24 mouse cellular contexts compared by ENCODE assay signal in the genomic region with DNA sequence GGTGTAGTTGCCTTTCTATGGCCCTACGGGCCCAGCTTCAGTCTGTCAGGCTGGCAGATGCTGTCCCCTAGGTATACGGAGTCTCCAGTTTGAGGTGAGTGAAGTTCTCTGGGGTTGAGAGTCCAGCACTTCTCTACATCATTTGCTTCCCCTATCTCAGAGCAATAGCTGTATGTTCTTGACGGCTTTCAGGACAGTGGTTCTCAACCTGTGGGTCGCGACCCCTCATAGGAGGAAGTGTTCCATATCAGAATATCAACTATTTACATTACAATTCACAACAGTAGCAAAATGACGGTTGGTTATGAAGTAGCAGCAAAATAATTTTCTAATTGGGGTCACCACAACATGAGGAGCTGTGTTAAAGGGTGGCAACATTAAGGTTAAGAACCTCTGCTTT. TPM values are rescaled to one million over a fixed set of nuclear protein-coding genes. Genes with fewer than 3 reads are reported as not detected.
DNase-seq lines count a peak whose midpoint lies in the region; ATAC-seq and TF ChIP-seq lines count a peak whose summit lies in the region.
"Had no signal": no experiment of that assay in that cellular context is flagged by ENCODE, and none has a peak within 500 bp of the region (broad histone marks: within the 10 kb centered on the region; RNA-seq: fewer than 3 reads in every experiment).

No protein-coding gene starts in this region.

- WGBS in heart, embryonic 10.5 days, result 76% methylated on average over 6 of the region's 6 CpGs
- WGBS in heart, embryonic 12.5 days, result 81% methylated on average over 6 of the region's 6 CpGs
- WGBS in midbrain, embryonic 14.5 days, result 95% methylated on average over 6 of the region's 6 CpGs

- no peak for TF ChIP-seq CTCF in CH12.LX (conservative IDR thresholded peaks at IDR 0.05 in 1 of 2, IDR thresholded peaks at IDR 0.05 in 1 of 2; ENCODE audit: low read depth in 2 of 2, low read length in 2 of 2)

- no peak for TF ChIP-seq RAD21 in CH12.LX (IDR thresholded peaks at IDR 0.05; ENCODE audit: low read depth, low read length)

- H3K27ac ChIP-seq in heart, embryonic 10.5 days, result peak overlapping the region; percentile 47; the same call in 1 of the 2 replicates
- H3K27ac ChIP-seq in heart, embryonic 12.5 days (ENCODE audit: poor library complexity, severe bottlenecking), result 0 out of 2 replicates have a peak overlapping the region, but pooled peaks have one; percentile 6
- H3K27ac ChIP-seq in CH12.LX (ENCODE audit: insufficient read depth, low read depth) (no peak overlapping the region), ES-E14 (ENCODE audit: insufficient read depth, low read depth, low read length, poor library complexity, severe bottlenecking) (no peak overlapping the region)
- no peak overlapping the region for H3K27ac ChIP-seq in midbrain, embryonic 14.5 days (replicated peaks; ENCODE audit: low read depth, low read length)

- in situ Hi-C loops in CH12.LX (cut with MboI; ENCODE audit: low pct_ligation_motif_present, low pct_unique_long_range_greater_than_20kb, low sequenced_read_pairs), result loop anchor here (25.0 kb wide), 1 partner anchor 187 kb away; no protein-coding TSS in a partner anchor
- in situ Hi-C loops in ES-E14 (cut with MboI; ENCODE audit: low sequenced_read_pairs in 2 of 2, unreplicated experiment in 2 of 2), result no loop called here

- no peak for TF ChIP-seq EP300 in CH12.LX (IDR thresholded peaks at IDR 0.05; ENCODE audit: low read length)

- H3K9ac ChIP-seq in heart, embryonic 12.5 days, result no peak overlapping the region
- H3K9ac ChIP-seq in CH12.LX (ENCODE audit: insufficient read depth, low read depth), result no peak overlapping the region
- H3K9ac ChIP-seq in ES-E14 (ENCODE audit: insufficient read depth, low read depth, low read length, poor library complexity, severe bottlenecking), result no peak overlapping the region
- no peak overlapping the region for H3K9ac ChIP-seq in midbrain, embryonic 14.5 days (replicated peaks; ENCODE audit: low read length)

- no peak overlapping the region for H3K4me3 ChIP-seq in heart, embryonic 10.5 days
- no peak overlapping the region for H3K4me3 ChIP-seq in heart, embryonic 12.5 days
- H3K4me3 ChIP-seq in CH12.LX (replicated peaks in 1 of 3; ENCODE audit: low read depth in 2 of 3, low read length in 2 of 3, poor library complexity in 1 of 3) (no peak overlapping the region), ES-E14 (ENCODE audit: insufficient read depth in 1 of 2, low read depth in 1 of 2, low read length in 2 of 2, poor library complexity in 1 of 2, severe bottlenecking in 1 of 2) (no peak overlapping the region)
- no peak overlapping the region for H3K4me3 ChIP-seq in midbrain, embryonic 14.5 days (replicated peaks; ENCODE audit: low read depth, low read length)

- no peaks in the 10 kb centered on the region for H3K79me2 ChIP-seq in CH12.LX (replicated peaks; ENCODE audit: control insufficient read depth, extremely low read depth, insufficient read depth, poor library complexity, severe bottlenecking)

- DNase-seq in heart, embryonic 10.5 days (ENCODE audit: low spot score), result no peak
- no peak for DNase-seq in heart, adult 8-10 months (ENCODE audit: low spot score)
- DNase-seq in heart, postnatal 14 days, result no peak
- no peak for DNase-seq in CH12.LX (ENCODE audit: extremely low read depth)
- no peak for DNase-seq in ES-E14 (ENCODE audit: low read depth, low spot score)
- DNase-seq in midbrain, embryonic 14.5 days, result no peak
- DNase-seq in layer of hippocampus, adult 9-11 months, result no peak
- DNase-seq: adrenal gland, adult 2 months; adrenal gland, adult 8-10 months; adrenal gland, postnatal 10 days; adrenal gland, postnatal 14 days; adrenal gland, postnatal 25 days; adrenal gland, postnatal 36 days; B cell, adult 2 months; cerebellum, adult 11 months; cerebellum, adult 11-12 months; cerebellum, adult 18-20 months; cerebellum, adult 2 months had no signal

- H3K4me1 ChIP-seq in heart, embryonic 10.5 days, result peaks cover 24% of the 10 kb centered on the region
- peaks cover 20% of the 10 kb centered on the region for H3K4me1 ChIP-seq in heart, embryonic 12.5 days (replicated peaks)
- H3K4me1 ChIP-seq in CH12.LX (ENCODE audit: control insufficient read depth in 1 of 2, insufficient read depth in 2 of 2) (peaks cover 0 to 6% of the 10 kb centered on the region in 2 experiments; a peak in 1 of 4 replicates), ES-E14 (ENCODE audit: control insufficient read depth in 2 of 2, insufficient read depth in 2 of 2, low read length in 2 of 2, poor library complexity in 1 of 2) (no peaks in the 10 kb centered on the region)
- H3K4me1 ChIP-seq in midbrain, embryonic 14.5 days (ENCODE audit: control insufficient read depth, insufficient read depth, low read length), result no peaks in the 10 kb centered on the region

- no peak overlapping the region for H3K4me2 ChIP-seq in heart, embryonic 12.5 days
- H3K4me2 ChIP-seq in CH12.LX (ENCODE audit: insufficient read depth, low read depth, poor library complexity, severe bottlenecking), result no peak overlapping the region
- no peak overlapping the region for H3K4me2 ChIP-seq in midbrain, embryonic 14.5 days (ENCODE audit: low read length)

- intact Hi-C loops in heart, postnatal 14 days (cut with DNase I), result no loop called here

- H3K36me3 ChIP-seq in heart, embryonic 10.5 days, result no peaks in the 10 kb centered on the region
- no peaks in the 10 kb centered on the region for H3K36me3 ChIP-seq in heart, embryonic 12.5 days
- no peaks in the 10 kb centered on the region for H3K36me3 ChIP-seq in CH12.LX (replicated peaks in 1 of 2; ENCODE audit: control insufficient read depth in 1 of 2, insufficient read depth in 1 of 2, low read length in 1 of 2)
- H3K36me3 ChIP-seq in ES-E14 (ENCODE audit: control insufficient read depth, insufficient read depth, low read length, poor library complexity, severe bottlenecking), result no peaks in the 10 kb centered on the region
- H3K36me3 ChIP-seq in midbrain, embryonic 14.5 days (ENCODE audit: control insufficient read depth, insufficient read depth, low read length), result no peaks in the 10 kb centered on the region
- H3K36me3 ChIP-seq: G1E had no signal

- no peaks in the 10 kb centered on the region for H3K27me3 ChIP-seq in heart, embryonic 10.5 days (ENCODE audit: insufficient read depth, poor library complexity, severe bottlenecking)
- H3K27me3 ChIP-seq in heart, embryonic 12.5 days (replicated peaks), result peaks cover 5% of the 10 kb centered on the region; the same call in 1 of the 2 replicates
- no peaks in the 10 kb centered on the region for H3K27me3 ChIP-seq in CH12.LX (replicated peaks)
- H3K27me3 ChIP-seq in midbrain, embryonic 14.5 days (ENCODE audit: control insufficient read depth, insufficient read depth, low read length), result no peaks in the 10 kb centered on the region

- dilution Hi-C loops in CH12.LX (cut with MboI; ENCODE audit: extremely low pct_ligation_motif_present, extremely low pct_unique_long_range_greater_than_20kb, low sequenced_read_pairs), result no loop called here

- H3K9me3 ChIP-seq in heart, embryonic 10.5 days, result no peaks in the 10 kb centered on the region
- H3K9me3 ChIP-seq in heart, embryonic 12.5 days (replicated peaks), result no peaks in the 10 kb centered on the region
- H3K9me3 ChIP-seq in CH12.LX (replicated peaks; ENCODE audit: low read length), result no peaks in the 10 kb centered on the region
- H3K9me3 ChIP-seq in ES-E14 (ENCODE audit: control insufficient read depth, insufficient read depth, low read depth, low read length), result no peaks in the 10 kb centered on the region
- no peaks in the 10 kb centered on the region for H3K9me3 ChIP-seq in midbrain, embryonic 14.5 days (ENCODE audit: control insufficient read depth, low read length)

- TF ChIP-seq POLR2A in CH12.LX (IDR thresholded peaks at IDR 0.05; ENCODE audit: low read depth, low read length), result no peak

- no peak for ATAC-seq in heart, embryonic 12.5 days (ENCODE audit: insufficient number of reproducible peaks, low FRiP score)
- no peak for ATAC-seq in midbrain, embryonic 14.5 days (ENCODE audit: low FRiP score, low TSS enrichment)
- ATAC-seq: activated CD4-positive, CD25-positive, alpha-beta regulatory T cell, adult 4 months; CD4-positive, CD25-positive, alpha-beta regulatory T cell, adult 4 months; Patski had no signal

TF ChIP-seq in CH12.LX, 34 proteins besides CTCF, POLR2A, EP300 and RAD21:
- no peak for TF ChIP-seq UBTF (IDR thresholded peaks at IDR 0.05; ENCODE audit: low read depth, low read length)
- peak; percentile 90 for TF ChIP-seq CHD2 (IDR thresholded peaks at IDR 0.05; ENCODE audit: low read length)

TF ChIP-seq in ES-E14, 5 proteins besides CTCF, POLR2A, EP300 and RAD21:
- TF ChIP-seq CHD2 (IDR thresholded peaks at IDR 0.05; ENCODE audit: low read depth, low read length), result peak; percentile 81
- TF ChIP-seq ZNF384 (IDR thresholded peaks at IDR 0.05; ENCODE audit: low read depth, low read length), result no peak
TF ChIP-seq in ES-E14: peak in this region for 1.

RNA-seq across cellular contexts. Expression of gene Tmem273, which starts 35.0 kb away (rescaled TPM):
- polyA plus RNA-seq in heart, embryonic 10.5 days (2016; fragmentation: Nextera tagmentation; extraction: Ambion mirVana), result 0.18 and 0.39 TPM in 2 replicates
- total RNA-seq in heart, adult 8-10 months (2022), result 1 to 10 TPM in 2 of 4 experiments, under 1 TPM in 2; 0.19 to 1.9 (median 1.1) TPM
- polyA plus RNA-seq in heart, embryonic 12.5 days (2016; fragmentation: Nextera tagmentation; extraction: Ambion mirVana), result 0.21 and 0.92 TPM in 2 replicates
- 1 to 10 TPM; 1.6 to 2.0 TPM for total RNA-seq in heart, postnatal 14 days (2021)
- total RNA-seq in CH12.LX (2012; rRNA removed) (not detected in 2 replicates), CH12.LX (2014; rRNA removed) (0.41 and 0.94 TPM in 2 replicates), ES-E14 (2012; rRNA removed) (not detected in 2 replicates)
- polyA plus RNA-seq in CH12.LX (2012; ENCODE audit: insufficient read length, low read depth), result 0.22 TPM in 1 of 2 replicates, not detected in the other
- 0.33 TPM in 1 of 2 replicates, not detected in the other for polyA plus RNA-seq in midbrain, embryonic 14.5 days (2014; fragmentation: Nextera tagmentation; extraction: Ambion mirVana)
- total RNA-seq: G1E, MEL had no signal
- polyA plus RNA-seq: G1E, Patski had no signal

Comparison
In these comparisons a context has a peak if more than half of its experiments do, and no peak if none do; other contexts are left out.
1. H3K27ac ChIP-seq: peak in heart, embryonic 10.5 days (single experiment) and heart, embryonic 12.5 days (single experiment); none in CH12.LX (single experiment), ES-E14 (single experiment) and midbrain, embryonic 14.5 days (single experiment).